ENCODE assay signal across 13 mouse cellular contexts in the genomic region with DNA sequence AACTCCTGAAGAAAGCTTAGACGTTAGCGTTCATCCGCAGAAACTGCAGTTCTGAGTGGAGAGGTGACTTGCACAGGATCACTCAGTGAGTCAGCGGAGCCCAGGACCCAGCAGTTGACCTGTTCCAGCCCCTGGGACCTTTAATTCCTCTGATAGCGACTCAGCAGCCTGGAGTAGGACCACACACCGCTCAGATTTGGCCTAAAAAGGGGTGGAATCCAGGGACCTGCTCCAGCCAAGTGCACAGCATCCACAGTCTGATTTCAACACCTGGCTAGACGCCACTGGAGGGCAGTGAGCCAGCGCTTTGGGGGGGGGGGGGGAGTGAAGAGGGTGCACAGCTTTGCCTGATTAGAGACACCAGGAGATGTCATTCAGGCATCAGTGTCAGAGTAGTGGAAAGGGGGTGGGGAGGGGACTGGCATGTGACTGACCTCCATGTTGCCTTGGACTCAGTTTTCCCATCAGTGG. TPM values are rescaled to one million over a fixed set of nuclear protein-coding genes. Genes with fewer than 3 reads are reported as not detected.
DNase-seq lines count a peak whose midpoint lies in the region; ATAC-seq lines count a peak whose summit lies in the region.
"Had no signal": no experiment of that assay in that cellular context is flagged by ENCODE, and none has a peak within 500 bp of the region (broad histone marks: within the 10 kb centered on the region; RNA-seq: fewer than 3 reads in every experiment).

No protein-coding gene starts in this region.

- peak; percentile 48; the same call in 1 of the 2 replicates for ATAC-seq in liver, embryonic 16.5 days (ENCODE audit: low read depth)
- no peak for ATAC-seq in liver, embryonic 11.5 days (replicated peaks; ENCODE audit: low FRiP score)
- peak; percentile 23; the same call in 1 of the 2 replicates for ATAC-seq in intestine, embryonic 16.5 days
- ATAC-seq in stomach, embryonic 16.5 days (ENCODE audit: insufficient read depth, low FRiP score), result peak; percentile 51; the same call in 1 of the 2 replicates
- ATAC-seq in inflammation-experienced regulatory T-cells, adult 6 months, result no peak

- H3K4me1 ChIP-seq in liver, embryonic 16.5 days (ENCODE audit: control insufficient read depth, low read depth, low read length), result no peaks in the 10 kb centered on the region; the same call in 1 of the 2 replicates
- 0 out of 2 replicates have a peak, but pooled peaks cover 5% of the 10 kb centered on the region for H3K4me1 ChIP-seq in liver, embryonic 11.5 days (replicated peaks; ENCODE audit: control insufficient read depth, insufficient read depth, low read length)
- peaks cover 10% of the 10 kb centered on the region for H3K4me1 ChIP-seq in intestine, embryonic 16.5 days (ENCODE audit: control insufficient read depth, insufficient read depth, low read length)
- H3K4me1 ChIP-seq in stomach, embryonic 16.5 days (ENCODE audit: control insufficient read depth, insufficient read depth, low read length), result peaks cover 18% of the 10 kb centered on the region
- peaks cover 10% of the 10 kb centered on the region; the same call in 1 of the 2 replicates for H3K4me1 ChIP-seq in hindbrain, embryonic 10.5 days (replicated peaks)
- H3K4me1 ChIP-seq: midbrain, embryonic 12.5 days had no signal

- H3K4me3 ChIP-seq in liver, embryonic 16.5 days (ENCODE audit: low read depth, low read length), result no peak overlapping the region
- H3K4me3 ChIP-seq in liver, embryonic 11.5 days (ENCODE audit: low read depth, low read length), result no peak overlapping the region
- H3K4me3 ChIP-seq in intestine, embryonic 16.5 days (ENCODE audit: low read length), result no peak overlapping the region
- no peak overlapping the region for H3K4me3 ChIP-seq in stomach, embryonic 16.5 days (replicated peaks; ENCODE audit: low read length)
- H3K4me3 ChIP-seq in hindbrain, embryonic 10.5 days, result no peak overlapping the region
- H3K4me3 ChIP-seq: erythroblast, embryonic 14.5 days; hindbrain, embryonic 15.5 days; midbrain, embryonic 12.5 days had no signal

- WGBS in liver, embryonic 16.5 days (ENCODE audit: insufficient replicate concordance), result 55% methylated on average over 8 of the region's 8 CpGs
- 67% methylated on average over 8 of the region's 8 CpGs for WGBS in liver, embryonic 11.5 days
- 57% methylated on average over 8 of the region's 8 CpGs for WGBS in intestine, embryonic 16.5 days
- 43% methylated on average over 8 of the region's 8 CpGs for WGBS in stomach, embryonic 16.5 days
- WGBS in hindbrain, embryonic 10.5 days, result 75% methylated on average over 8 of the region's 8 CpGs

- no peak overlapping the region for H3K9ac ChIP-seq in liver, embryonic 16.5 days (ENCODE audit: low read depth, low read length)
- H3K9ac ChIP-seq in liver, embryonic 11.5 days (ENCODE audit: low read depth, low read length), result no peak overlapping the region
- H3K9ac ChIP-seq in intestine, embryonic 16.5 days (ENCODE audit: low read depth, low read length), result no peak overlapping the region
- no peak overlapping the region; the same call in 1 of the 2 replicates for H3K9ac ChIP-seq in stomach, embryonic 16.5 days (ENCODE audit: low read length)
- H3K9ac ChIP-seq: hindbrain, embryonic 15.5 days; midbrain, embryonic 12.5 days had no signal

- no peak overlapping the region for H3K4me2 ChIP-seq in liver, embryonic 16.5 days (ENCODE audit: low read depth, low read length)
- H3K4me2 ChIP-seq in liver, embryonic 11.5 days, result no peak overlapping the region
- H3K4me2 ChIP-seq in intestine, embryonic 16.5 days (ENCODE audit: low read depth, low read length), result no peak overlapping the region
- H3K4me2 ChIP-seq in stomach, embryonic 16.5 days (ENCODE audit: low read depth, low read length), result no peak overlapping the region
- H3K4me2 ChIP-seq: hindbrain, embryonic 15.5 days; midbrain, embryonic 12.5 days had no signal

- no peak for DNase-seq in liver, embryonic 11.5 days (ENCODE audit: low spot score)
- peak; percentile 44 for DNase-seq in gastrocnemius, postnatal 25 days
- no peak for DNase-seq in right cerebral cortex, adult 18-20 months
- DNase-seq in hindbrain, embryonic 10.5 days (ENCODE audit: low spot score), result no peak
- DNase-seq: cerebellum, adult 11 months; layer of hippocampus, postnatal 36 days had no signal

- no peaks in the 10 kb centered on the region for H3K36me3 ChIP-seq in liver, embryonic 16.5 days (ENCODE audit: control insufficient read depth, insufficient read depth)
- no peaks in the 10 kb centered on the region for H3K36me3 ChIP-seq in liver, embryonic 11.5 days (ENCODE audit: control insufficient read depth, insufficient read depth, low read length)
- no peaks in the 10 kb centered on the region for H3K36me3 ChIP-seq in intestine, embryonic 16.5 days (ENCODE audit: control insufficient read depth, insufficient read depth, low read length)
- no peaks in the 10 kb centered on the region for H3K36me3 ChIP-seq in stomach, embryonic 16.5 days (ENCODE audit: control insufficient read depth, insufficient read depth, low read length)
- H3K36me3 ChIP-seq in hindbrain, embryonic 10.5 days, result no peaks in the 10 kb centered on the region
- H3K36me3 ChIP-seq: hindbrain, embryonic 15.5 days; midbrain, embryonic 12.5 days had no signal

- H3K27me3 ChIP-seq in liver, embryonic 16.5 days (ENCODE audit: control insufficient read depth, insufficient read depth, low read depth, low read length), result no peaks in the 10 kb centered on the region
- no peaks in the 10 kb centered on the region; the same call in 1 of the 2 replicates for H3K27me3 ChIP-seq in liver, embryonic 11.5 days (replicated peaks; ENCODE audit: control insufficient read depth, insufficient read depth, low read length)
- H3K27me3 ChIP-seq in intestine, embryonic 16.5 days (replicated peaks; ENCODE audit: control insufficient read depth, insufficient read depth, low read length), result no peaks in the 10 kb centered on the region
- no peaks in the 10 kb centered on the region for H3K27me3 ChIP-seq in stomach, embryonic 16.5 days (ENCODE audit: control insufficient read depth, insufficient read depth, low read length)
- H3K27me3 ChIP-seq in hindbrain, embryonic 10.5 days (ENCODE audit: insufficient read depth, poor library complexity, severe bottlenecking), result no peaks in the 10 kb centered on the region
- H3K27me3 ChIP-seq: hindbrain, embryonic 15.5 days; midbrain, embryonic 12.5 days had no signal

- H3K27ac ChIP-seq in liver, embryonic 16.5 days (ENCODE audit: low read length), result no peak overlapping the region
- no peak overlapping the region for H3K27ac ChIP-seq in liver, embryonic 11.5 days (ENCODE audit: low read depth, low read length)
- no peak overlapping the region for H3K27ac ChIP-seq in intestine, embryonic 16.5 days (ENCODE audit: low read length)
- no peak overlapping the region for H3K27ac ChIP-seq in stomach, embryonic 16.5 days (ENCODE audit: low read length)
- H3K27ac ChIP-seq in hindbrain, embryonic 10.5 days, result no peak overlapping the region
- H3K27ac ChIP-seq: hindbrain, embryonic 15.5 days; midbrain, embryonic 12.5 days had no signal

- H3K9me3 ChIP-seq in liver, embryonic 16.5 days (replicated peaks; ENCODE audit: control insufficient read depth, low read length), result no peaks in the 10 kb centered on the region
- H3K9me3 ChIP-seq in liver, embryonic 11.5 days (ENCODE audit: control insufficient read depth, low read length), result no peaks in the 10 kb centered on the region
- H3K9me3 ChIP-seq in intestine, embryonic 16.5 days (ENCODE audit: control insufficient read depth, low read length), result no peaks in the 10 kb centered on the region
- H3K9me3 ChIP-seq in stomach, embryonic 16.5 days (replicated peaks; ENCODE audit: control insufficient read depth, low read length), result no peaks in the 10 kb centered on the region
- no peaks in the 10 kb centered on the region; the same call in 1 of the 2 replicates for H3K9me3 ChIP-seq in hindbrain, embryonic 10.5 days
- H3K9me3 ChIP-seq: hindbrain, embryonic 15.5 days; midbrain, embryonic 12.5 days had no signal

RNA-seq across cellular contexts. Expression of a gene that starts 22.5 kb away (rescaled TPM):
- 66.2 and 74.3 TPM in 2 replicates for polyA plus RNA-seq in liver, embryonic 16.5 days (2015; fragmentation: Nextera tagmentation; extraction: Ambion mirVana)
- 49.5 and 49.7 TPM in 2 replicates for polyA plus RNA-seq in liver, embryonic 11.5 days (2014; fragmentation: Nextera tagmentation; extraction: Ambion mirVana)
- 10 to 100 TPM; 47.9 to 52.3 TPM for total RNA-seq in gastrocnemius, postnatal 25 days (2021)
- 94.9 and 96.5 TPM in 2 replicates for polyA plus RNA-seq in intestine, embryonic 16.5 days (2015; fragmentation: Nextera tagmentation; extraction: Ambion mirVana)
- polyA plus RNA-seq in stomach, embryonic 16.5 days (2015; fragmentation: Nextera tagmentation; extraction: Ambion mirVana), result 123 and 133 TPM in 2 replicates
- 7.5 and 10.2 TPM in 2 replicates for polyA plus RNA-seq in hindbrain, embryonic 10.5 days (2016; fragmentation: Nextera tagmentation; extraction: Ambion mirVana)
- polyA plus RNA-seq in inflammation-experienced regulatory T-cells, adult 6 months (2017; shearing (Covaris generic)), result 1 to 10 TPM; 1.2 to 2.6 (median 2.1) TPM

Comparison
In these comparisons a context has a peak if more than half of its experiments do, and no peak if none do; other contexts are left out.
1. ATAC-seq: peak in liver, embryonic 16.5 days (single experiment), intestine, embryonic 16.5 days (single experiment) and stomach, embryonic 16.5 days (single experiment); none in liver, embryonic 11.5 days (single experiment) and inflammation-experienced regulatory T-cells, adult 6 months (single experiment).